Comparison of ENCODE assay signal across 9 mouse cellular contexts in genomic region chr12:71747386-71747785, GRCm38 (mm10).
DNase-seq lines count a peak whose midpoint lies in the region; ATAC-seq and TF ChIP-seq lines count a peak whose summit lies in the region.
"Had no signal": no experiment of that assay in that cellular context is flagged by ENCODE, and none has a peak within 500 bp of the region (broad histone marks: within the 10 kb centered on the region; RNA-seq: fewer than 3 reads in every experiment).

No protein-coding gene starts in this region.

- H3K9ac ChIP-seq in heart, adult 2 months (ENCODE audit: low read depth, low read length): no peak overlapping the region
- no peak overlapping the region for H3K9ac ChIP-seq in kidney, postnatal 0 days (ENCODE audit: low read depth, low read length)
- no peak overlapping the region for H3K9ac ChIP-seq in limb, embryonic 13.5 days
- H3K9ac ChIP-seq: liver, postnatal 0 days had no signal

- H3K4me1 ChIP-seq in heart, adult 2 months (ENCODE audit: control insufficient read depth, insufficient read depth, low read length): peaks cover 11% of the 10 kb centered on the region
- no peaks in the 10 kb centered on the region for H3K4me1 ChIP-seq in kidney, postnatal 0 days (replicated peaks; ENCODE audit: insufficient read depth, low read length)
- peaks cover 34% of the 10 kb centered on the region for H3K4me1 ChIP-seq in limb, embryonic 13.5 days

- TF ChIP-seq EP300 in heart, adult 2 months (IDR thresholded peaks at IDR 0.05; ENCODE audit: insufficient read depth, low read depth, low read length): no peak

- WGBS in heart, adult 2 months: 71% methylated on average over 10 of the region's 10 CpGs
- WGBS in kidney, postnatal 0 days: 72% methylated on average over 10 of the region's 10 CpGs
- WGBS in limb, embryonic 13.5 days: 90% methylated on average over 10 of the region's 10 CpGs

- H3K4me3 ChIP-seq in heart, adult 2 months: no peak overlapping the region
- no peak overlapping the region for H3K4me3 ChIP-seq in kidney, postnatal 0 days (replicated peaks; ENCODE audit: low read depth, low read length)
- H3K4me3 ChIP-seq in limb, embryonic 13.5 days: no peak overlapping the region

- intact Hi-C loops in heart, adult 2 months (cut with DNase I): no loop called here
- intact Hi-C loops in heart, postnatal 14 days (cut with DNase I): no loop called here

- TF ChIP-seq CTCF in heart, adult 2 months (IDR thresholded peaks at IDR 0.05): no peak
- no peak for TF ChIP-seq CTCF in kidney, postnatal 0 days (IDR thresholded peaks at IDR 0.05; ENCODE audit: low read depth)

- H3K27ac ChIP-seq in heart, adult 2 months: peak overlapping the region; percentile 69
- peak overlapping the region; percentile 87 for H3K27ac ChIP-seq in kidney, postnatal 0 days
- peak overlapping the region; percentile 52 for H3K27ac ChIP-seq in limb, embryonic 13.5 days

- no peaks in the 10 kb centered on the region for H3K79me2 ChIP-seq in heart, adult 2 months (replicated peaks; ENCODE audit: control insufficient read depth, insufficient read depth, low read length)

- TF ChIP-seq POLR2A in heart, adult 2 months (IDR thresholded peaks at IDR 0.05; ENCODE audit: insufficient read depth, low read depth, low read length): no peak

- H3K27me3 ChIP-seq in heart, adult 2 months (ENCODE audit: control insufficient read depth, insufficient read depth, low read length): no peaks in the 10 kb centered on the region
- H3K27me3 ChIP-seq in kidney, postnatal 0 days (ENCODE audit: insufficient read depth, low read length): no peaks in the 10 kb centered on the region
- H3K27me3 ChIP-seq in limb, embryonic 13.5 days: no peaks in the 10 kb centered on the region

- H3K36me3 ChIP-seq in heart, adult 2 months (ENCODE audit: control insufficient read depth, insufficient read depth, low read length): no peaks in the 10 kb centered on the region
- no peaks in the 10 kb centered on the region for H3K36me3 ChIP-seq in kidney, postnatal 0 days (ENCODE audit: insufficient read depth, low read length)
- H3K36me3 ChIP-seq in limb, embryonic 13.5 days: no peaks in the 10 kb centered on the region

- ATAC-seq in kidney, postnatal 0 days (replicated peaks; ENCODE audit: low FRiP score, low read depth): no peak
- no peak for ATAC-seq in limb, embryonic 13.5 days (ENCODE audit: low FRiP score, low read depth)
- ATAC-seq: liver, postnatal 0 days had no signal

- H3K4me2 ChIP-seq in kidney, postnatal 0 days (ENCODE audit: low read length): 0 out of 2 replicates have a peak overlapping the region, but pooled peaks have one; percentile 19
- H3K4me2 ChIP-seq in limb, embryonic 13.5 days (replicated peaks): peak overlapping the region; percentile 40

- H3K9me3 ChIP-seq in kidney, postnatal 0 days (replicated peaks; ENCODE audit: low read length): no peaks in the 10 kb centered on the region
- H3K9me3 ChIP-seq in limb, embryonic 13.5 days: no peaks in the 10 kb centered on the region

- no peak for DNase-seq in heart, adult 2 months
- DNase-seq in heart, postnatal 14 days: no peak
- DNase-seq in kidney, postnatal 0 days (ENCODE audit: low spot score): no peak
- no peak for DNase-seq in kidney, adult 9 months
- DNase-seq in brain, adult 2 months (ENCODE audit: low read depth, low spot score): peak; percentile 61
- no peak for DNase-seq in embryo, embryonic 9.5 days (ENCODE audit: extremely low spot score)
- DNase-seq in gastrocnemius, postnatal 4 days (ENCODE audit: low spot score in 2 of 2): no peak
- DNase-seq: liver, postnatal 0 days had no signal
